Mouse (Mus musculus): ENCODE data around the gene Muc1. TPM values are rescaled to one million over a fixed set of nuclear protein-coding genes. Genes with fewer than 3 reads are reported as not detected.

The Muc1 gene
- 0.78 and 1.6 TPM in 2 replicates for polyA plus RNA-seq (2016; fragmentation: Nextera tagmentation; extraction: Ambion mirVana)

DNA sequence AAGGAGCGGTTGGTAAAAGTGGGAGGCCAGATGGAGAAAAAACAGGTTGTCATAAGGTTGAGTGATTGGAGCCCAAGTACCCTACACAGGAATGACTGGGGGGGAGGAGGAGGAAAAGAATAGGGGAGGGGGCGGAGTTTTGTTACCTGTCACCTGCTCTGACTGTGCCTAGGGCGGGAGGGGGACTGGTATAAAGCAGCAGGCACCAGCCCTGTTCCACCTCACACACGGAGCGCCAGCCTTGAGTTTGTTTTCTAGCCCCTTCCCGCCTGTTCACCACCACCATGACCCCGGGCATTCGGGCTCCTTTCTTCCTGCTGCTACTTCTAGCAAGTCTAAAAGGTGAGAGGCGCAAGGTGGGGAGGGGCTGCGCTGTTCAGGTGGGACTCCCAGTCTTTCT is at the start of gene Muc1:
Gene Muc1 (plus strand): TSS at position 222 of the 400 bp plus-strand sequence.
- H3K4me3 ChIP-seq: peak within 1 kb of the TSS; percentile 46
- H3K36me3 ChIP-seq: no peaks in the 10 kb centered on the region
- peaks cover 19% of the 10 kb centered on the region; the same call in 1 of the 2 replicates for H3K27me3 ChIP-seq
- H3K27ac ChIP-seq: peak within 1 kb of the TSS; percentile 80
- 20% methylated on average over 10 of the region's 10 CpGs for WGBS
- H3K4me2 ChIP-seq (replicated peaks): peak within 1 kb of the TSS; percentile 95
- H3K9ac ChIP-seq: peak within 1 kb of the TSS; percentile 47; the same call in 1 of the 2 replicates
- H3K9me3 ChIP-seq: no peaks in the 10 kb centered on the region
- peaks cover 29% of the 10 kb centered on the region for H3K4me1 ChIP-seq
- no peak for ATAC-seq (ENCODE audit: insufficient number of reproducible peaks, insufficient read depth, low FRiP score, low TSS enrichment)

DNA sequence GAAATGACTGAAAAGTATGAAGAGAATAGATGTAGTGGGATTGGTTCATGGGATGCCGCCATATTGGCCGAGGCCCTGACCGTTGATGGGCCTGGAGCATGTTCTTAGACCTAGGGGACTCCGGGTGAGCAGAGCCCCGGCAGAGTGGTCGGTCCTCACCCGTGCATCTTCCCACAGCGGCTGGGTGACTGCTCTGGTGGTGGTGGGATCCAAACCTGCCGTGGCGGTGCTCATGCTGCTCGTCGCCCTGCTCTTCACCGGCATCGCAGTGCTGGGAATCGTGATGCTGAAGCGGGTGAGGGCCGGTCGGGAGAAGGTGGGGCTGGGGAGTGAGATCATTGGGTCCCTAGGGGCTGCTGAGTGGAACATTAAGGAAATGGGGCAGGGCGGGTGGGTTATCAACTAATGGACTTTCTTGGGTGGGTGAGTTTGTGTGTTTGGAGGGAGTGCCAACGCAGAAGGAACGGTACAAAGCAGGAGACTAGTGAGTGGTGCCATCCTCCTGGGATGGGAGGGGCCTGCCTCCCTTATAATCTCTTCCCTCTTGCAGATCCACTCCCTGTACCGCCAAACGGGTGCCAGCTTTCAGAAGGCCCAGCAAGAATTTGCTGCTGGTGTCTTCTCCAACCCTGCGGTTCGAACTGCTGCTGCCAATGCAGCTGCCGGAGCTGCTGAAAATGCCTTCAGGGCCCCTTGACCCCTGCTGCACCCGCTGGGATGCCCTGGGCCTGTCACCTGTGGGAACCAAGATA is 46.9 kb upstream of the Muc1 start:
- Histone ChIP-seq H3K4me3 (no peak overlapping the region), H3K4me2 (replicated peaks) (no peak overlapping the region), H3K27ac (no peak overlapping the region), H3K27me3 (peaks cover 4% of the 10 kb centered on the region; the same call in 1 of the 2 replicates), H3K9me3 (no peaks in the 10 kb centered on the region), H3K36me3 (peaks cover 38% of the 10 kb centered on the region), H3K9ac (no peak overlapping the region), H3K4me1 (peaks cover 33% of the 10 kb centered on the region)
- 94% methylated on average over 27 of the region's 27 CpGs for WGBS
- ATAC-seq (ENCODE audit: insufficient number of reproducible peaks, insufficient read depth, low FRiP score, low TSS enrichment): no peak

DNA sequence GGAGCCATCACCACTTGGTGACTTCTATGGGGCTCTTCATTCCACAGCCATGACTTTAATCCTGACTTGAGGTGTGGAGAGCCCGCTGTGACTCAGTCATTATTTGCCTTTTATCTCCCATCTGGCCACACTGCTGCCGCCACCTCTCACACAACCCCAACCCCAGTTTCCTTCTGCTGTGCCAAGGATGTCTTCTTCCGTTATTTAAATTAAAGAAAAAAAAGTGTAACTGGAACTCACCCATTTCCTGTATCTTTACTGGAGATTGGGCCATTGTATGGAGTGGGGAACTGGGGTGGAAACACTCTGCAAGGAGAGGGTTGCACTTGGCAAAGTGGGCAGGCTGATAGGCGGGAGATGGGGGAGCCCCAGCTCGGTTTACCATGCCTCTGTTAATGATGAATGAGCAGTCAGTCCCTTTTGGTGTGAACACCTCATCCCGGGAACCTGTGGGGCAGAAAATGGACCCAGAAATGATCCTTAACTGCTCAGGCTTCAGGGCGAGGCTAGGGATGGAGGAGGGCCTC is 46.3 kb upstream of the Muc1 start:
- Histone ChIP-seq H3K27ac (no peak overlapping the region), H3K4me2 (replicated peaks) (peak overlapping the region; percentile 94; the same call in 1 of the 2 replicates), H3K4me3 (peak overlapping the region; percentile 63; the same call in 1 of the 2 replicates), H3K9me3 (no peaks in the 10 kb centered on the region), H3K4me1 (peaks cover 35% of the 10 kb centered on the region), H3K9ac (no peak overlapping the region), H3K36me3 (peaks cover 43% of the 10 kb centered on the region), H3K27me3 (peaks cover 4% of the 10 kb centered on the region; the same call in 1 of the 2 replicates)
- WGBS: 52% methylated on average over 7 of the region's 7 CpGs
- ATAC-seq (ENCODE audit: insufficient number of reproducible peaks, insufficient read depth, low FRiP score, low TSS enrichment): peak; percentile 8; the same call in 1 of the 2 replicates

DNA sequence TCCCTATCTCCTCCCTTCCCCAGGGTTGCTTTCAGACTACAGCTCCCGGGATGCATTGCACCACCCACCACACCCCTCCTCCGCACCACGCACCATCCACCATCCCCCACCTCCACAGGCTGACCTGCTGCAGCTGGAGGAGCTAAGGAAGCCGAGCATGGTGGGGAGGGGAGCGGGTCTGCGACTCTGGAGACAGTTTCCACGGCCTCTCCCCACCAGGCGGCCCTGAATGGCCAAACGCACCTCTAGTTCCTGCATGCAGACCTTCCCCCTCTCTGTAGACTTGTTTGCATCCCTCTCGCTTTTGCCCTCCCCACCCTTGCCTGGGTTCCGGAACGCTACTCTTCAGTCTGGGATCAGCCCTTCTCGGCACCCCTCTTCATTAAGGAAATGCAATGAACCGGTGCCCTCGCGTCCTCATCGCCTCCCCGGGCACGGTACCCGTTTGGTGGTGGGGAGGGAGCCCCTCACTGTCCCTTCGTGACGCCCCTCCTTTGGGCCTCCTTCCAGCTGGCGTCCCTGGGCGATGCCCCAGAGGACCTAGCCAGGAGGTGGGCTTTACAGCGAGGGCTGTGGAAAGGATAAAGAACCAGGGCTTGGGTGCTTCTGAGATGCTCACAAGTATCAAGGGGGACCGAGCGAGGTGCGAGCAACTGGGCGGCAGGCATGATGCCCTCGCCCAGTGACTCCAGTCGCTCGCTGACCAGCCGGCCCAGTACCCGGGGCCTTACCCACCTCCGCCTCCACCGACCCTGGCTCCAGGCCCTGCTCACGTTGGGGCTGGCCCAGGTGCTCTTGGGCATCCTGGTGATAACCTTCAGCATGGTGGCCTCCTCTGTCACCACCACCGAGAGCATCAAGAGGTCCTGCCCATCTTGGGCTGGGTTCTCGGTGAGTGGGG is 45.5 kb upstream of the Muc1 start, which contains the start of gene Fam189b:
Gene Fam189b (plus strand): TSS at position 86 of the 901 bp plus-strand sequence.
- WGBS: 5% methylated on average over 39 of the region's 39 CpGs
- peak within 1 kb of the TSS; percentile 94 for H3K4me2 ChIP-seq (replicated peaks)
- H3K27me3 ChIP-seq: peaks cover 4% of the 10 kb centered on the region; the same call in 1 of the 2 replicates
- peak within 1 kb of the TSS; percentile 86 for H3K9ac ChIP-seq
- H3K4me3 ChIP-seq: peak within 1 kb of the TSS; percentile 63
- H3K9me3 ChIP-seq: no peaks in the 10 kb centered on the region
- H3K36me3 ChIP-seq: peaks cover 46% of the 10 kb centered on the region
- ATAC-seq (ENCODE audit: insufficient number of reproducible peaks, insufficient read depth, low FRiP score, low TSS enrichment): peak; percentile 87
- peak within 1 kb of the TSS; percentile 83 for H3K27ac ChIP-seq
- H3K4me1 ChIP-seq: peaks cover 33% of the 10 kb centered on the region

DNA sequence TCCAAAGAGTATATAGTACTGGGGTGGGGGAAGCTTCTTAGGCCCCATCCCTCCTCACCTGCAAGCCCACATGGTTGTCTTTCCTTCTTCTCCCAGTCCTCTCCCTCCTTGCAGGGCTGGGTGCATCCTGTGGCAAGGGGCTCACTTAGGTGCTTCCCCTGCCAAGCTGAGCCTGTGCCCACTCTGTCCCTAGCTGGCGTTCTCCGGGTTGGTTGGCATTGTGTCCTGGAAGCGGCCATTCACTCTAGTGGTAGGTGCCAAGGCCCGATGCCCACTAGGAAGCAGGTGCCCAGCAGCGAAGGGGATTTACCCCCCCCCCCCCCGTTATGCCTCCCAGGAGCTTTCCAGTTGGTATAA is 44.9 kb upstream of the Muc1 start:
- Histone ChIP-seq H3K4me3 (peak overlapping the region; percentile 63), H3K4me2 (replicated peaks) (peak overlapping the region; percentile 94), H3K9ac (peak overlapping the region; percentile 86), H3K9me3 (no peaks in the 10 kb centered on the region), H3K4me1 (peaks cover 26% of the 10 kb centered on the region), H3K27me3 (peaks cover 4% of the 10 kb centered on the region; the same call in 1 of the 2 replicates), H3K36me3 (peaks cover 52% of the 10 kb centered on the region), H3K27ac (peak overlapping the region; percentile 83)
- no peak for ATAC-seq (ENCODE audit: insufficient number of reproducible peaks, insufficient read depth, low FRiP score, low TSS enrichment)
- 85% methylated on average over 6 of the region's 6 CpGs for WGBS

DNA sequence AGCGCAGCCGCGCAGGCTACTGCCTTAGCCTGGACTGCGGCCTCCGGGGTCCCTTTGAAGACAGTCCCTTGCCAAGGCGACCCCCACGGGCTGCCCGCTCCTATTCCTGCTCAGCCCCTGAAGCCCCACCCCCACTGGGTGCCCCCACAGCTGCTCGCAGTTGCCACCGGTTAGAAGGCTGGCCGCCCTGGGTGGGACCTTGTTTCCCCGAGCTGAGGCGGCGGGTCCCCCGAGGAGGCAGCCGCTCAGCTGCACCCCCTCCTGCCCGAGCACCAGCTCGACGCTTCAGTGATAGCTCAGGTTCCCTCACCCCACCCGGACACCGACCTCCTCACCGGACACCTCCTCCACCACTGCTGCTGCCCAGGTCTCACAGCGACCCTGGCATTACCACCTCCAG is 41.7 kb upstream of the Muc1 start:
- Histone ChIP-seq H3K4me2 (replicated peaks) (no peak overlapping the region), H3K36me3 (peaks cover 22% of the 10 kb centered on the region), H3K9me3 (no peaks in the 10 kb centered on the region), H3K4me1 (peaks cover 25% of the 10 kb centered on the region), H3K27ac (no peak overlapping the region), H3K27me3 (peaks cover 4% of the 10 kb centered on the region; the same call in 1 of the 2 replicates), H3K4me3 (no peak overlapping the region), H3K9ac (0 out of 2 replicates have a peak overlapping the region, but pooled peaks have one; percentile 12)
- no peak for ATAC-seq (ENCODE audit: insufficient number of reproducible peaks, insufficient read depth, low FRiP score, low TSS enrichment)
- 35% methylated on average over 23 of the region's 23 CpGs for WGBS

DNA sequence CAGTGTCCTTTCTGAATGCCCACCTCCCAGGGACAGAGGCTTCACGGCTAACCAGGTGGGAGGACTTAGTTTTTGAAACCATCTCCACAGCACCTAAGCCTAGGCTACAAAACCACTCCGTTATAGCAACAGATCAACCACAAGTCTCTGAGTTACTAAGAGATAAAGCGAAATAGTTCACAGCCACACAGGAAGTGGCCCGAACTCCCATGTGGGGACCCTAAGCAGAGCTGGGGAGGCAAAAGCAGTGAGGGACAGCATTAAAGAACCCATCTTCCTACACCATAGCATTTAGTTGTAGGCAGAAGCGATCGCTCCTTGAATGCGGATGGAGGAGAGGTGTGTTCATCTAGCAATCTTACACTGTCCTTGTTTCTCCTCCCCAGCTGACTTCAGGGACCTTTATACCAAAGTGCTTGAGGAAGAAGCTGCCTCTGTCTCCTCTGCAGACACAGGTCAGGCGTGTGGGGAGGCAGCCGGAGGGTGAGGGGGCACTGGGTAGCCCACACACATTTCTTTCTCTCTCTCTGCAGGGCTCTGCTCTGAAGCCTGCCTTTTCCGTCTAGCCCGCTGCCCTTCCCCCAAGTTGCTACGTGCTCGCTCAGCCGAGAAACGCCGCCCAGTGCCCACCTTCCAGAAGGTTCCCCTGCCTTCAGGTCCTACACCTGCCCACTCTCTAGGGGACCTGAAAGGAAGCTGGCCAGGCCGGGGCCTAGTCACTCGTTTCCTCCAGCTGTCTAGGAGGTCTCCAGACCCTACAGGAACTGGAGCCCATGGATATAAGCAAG is 41.0 kb upstream of the Muc1 start:
- Histone ChIP-seq H3K27ac (no peak overlapping the region), H3K27me3 (peaks cover 4% of the 10 kb centered on the region; the same call in 1 of the 2 replicates), H3K4me2 (replicated peaks) (no peak overlapping the region), H3K4me3 (no peak overlapping the region), H3K9me3 (no peaks in the 10 kb centered on the region), H3K9ac (no peak overlapping the region), H3K36me3 (peaks cover 21% of the 10 kb centered on the region), H3K4me1 (peaks cover 25% of the 10 kb centered on the region)
- ATAC-seq (ENCODE audit: insufficient number of reproducible peaks, insufficient read depth, low FRiP score, low TSS enrichment): no peak
- WGBS: 71% methylated on average over 18 of the region's 18 CpGs

DNA sequence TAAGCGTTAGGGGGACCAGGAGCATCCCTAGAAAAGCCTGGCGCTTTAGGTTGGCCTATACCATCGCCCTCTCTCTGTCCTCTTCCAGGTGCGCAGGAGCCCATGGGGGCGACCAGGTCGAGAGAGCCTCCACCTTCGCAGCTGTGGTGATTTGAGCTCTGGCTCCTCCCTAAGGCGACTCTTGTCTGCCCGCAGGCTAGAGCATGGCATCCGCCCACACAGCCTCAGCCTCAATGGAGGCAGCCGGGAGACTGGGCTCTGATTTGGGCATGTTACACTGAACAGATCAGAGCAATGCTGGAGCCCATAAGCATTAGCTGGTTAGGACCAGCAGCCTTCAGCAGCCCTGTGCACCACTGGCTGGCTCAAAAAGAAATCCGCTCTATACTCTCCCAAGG is 40.4 kb upstream of the Muc1 start:
- Histone ChIP-seq H3K4me2 (replicated peaks) (no peak overlapping the region), H3K27me3 (peaks cover 4% of the 10 kb centered on the region; the same call in 1 of the 2 replicates), H3K9ac (no peak overlapping the region), H3K27ac (no peak overlapping the region), H3K4me3 (no peak overlapping the region), H3K36me3 (peaks cover 21% of the 10 kb centered on the region), H3K4me1 (peaks cover 24% of the 10 kb centered on the region), H3K9me3 (no peaks in the 10 kb centered on the region)
- no peak for ATAC-seq (ENCODE audit: insufficient number of reproducible peaks, insufficient read depth, low FRiP score, low TSS enrichment)
- 51% methylated on average over 12 of the region's 12 CpGs for WGBS

DNA sequence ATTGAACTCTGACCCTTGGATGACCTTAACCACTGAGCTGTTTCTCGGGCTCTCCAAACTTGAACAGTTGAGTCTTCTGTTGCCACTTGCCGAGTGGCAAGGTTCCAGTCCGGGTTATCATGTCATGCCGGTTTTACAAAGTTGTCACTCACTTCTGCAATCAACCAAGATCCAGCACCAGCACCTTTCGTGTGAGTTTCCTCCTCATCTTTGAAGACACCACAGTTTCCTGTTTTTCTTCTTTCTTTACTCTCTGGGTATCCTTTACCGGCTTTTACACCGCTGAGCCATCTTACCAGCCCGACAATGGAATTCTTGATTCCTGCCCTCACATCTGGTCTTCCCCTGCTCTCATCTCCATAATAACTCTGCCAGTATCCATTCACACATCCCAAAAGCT is 38.4 kb upstream of the Muc1 start:
- Histone ChIP-seq H3K27ac (no peak overlapping the region), H3K27me3 (peaks cover 4% of the 10 kb centered on the region; the same call in 1 of the 2 replicates), H3K4me3 (no peak overlapping the region), H3K9ac (no peak overlapping the region), H3K4me1 (peaks cover 6% of the 10 kb centered on the region), H3K4me2 (replicated peaks) (no peak overlapping the region), H3K9me3 (no peaks in the 10 kb centered on the region), H3K36me3 (peaks cover 21% of the 10 kb centered on the region)
- no peak for ATAC-seq (ENCODE audit: insufficient number of reproducible peaks, insufficient read depth, low FRiP score, low TSS enrichment)
- 83% methylated on average over 8 of the region's 8 CpGs for WGBS

DNA sequence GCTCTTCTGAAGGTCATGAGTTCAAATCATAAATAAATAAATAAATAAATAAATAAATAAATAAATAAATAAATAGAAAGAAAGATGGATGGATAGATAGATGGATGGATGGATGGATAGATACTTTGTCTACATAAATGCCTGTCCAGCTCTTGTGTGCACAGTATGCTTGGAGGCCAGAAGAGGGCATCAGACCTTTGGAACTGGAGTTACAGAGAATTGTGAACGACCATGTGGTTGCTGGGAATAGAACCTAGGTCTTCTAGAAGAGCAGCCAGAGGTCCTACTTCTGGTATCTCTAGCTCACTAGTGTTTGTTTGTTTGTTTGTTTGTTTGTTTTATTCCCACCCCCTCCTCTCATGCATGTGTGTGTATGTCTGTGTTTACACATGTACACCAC is 35.5 kb upstream of the Muc1 start:
- no peak overlapping the region for H3K4me2 ChIP-seq (replicated peaks)
- no peak for ATAC-seq (ENCODE audit: insufficient number of reproducible peaks, insufficient read depth, low FRiP score, low TSS enrichment)

DNA sequence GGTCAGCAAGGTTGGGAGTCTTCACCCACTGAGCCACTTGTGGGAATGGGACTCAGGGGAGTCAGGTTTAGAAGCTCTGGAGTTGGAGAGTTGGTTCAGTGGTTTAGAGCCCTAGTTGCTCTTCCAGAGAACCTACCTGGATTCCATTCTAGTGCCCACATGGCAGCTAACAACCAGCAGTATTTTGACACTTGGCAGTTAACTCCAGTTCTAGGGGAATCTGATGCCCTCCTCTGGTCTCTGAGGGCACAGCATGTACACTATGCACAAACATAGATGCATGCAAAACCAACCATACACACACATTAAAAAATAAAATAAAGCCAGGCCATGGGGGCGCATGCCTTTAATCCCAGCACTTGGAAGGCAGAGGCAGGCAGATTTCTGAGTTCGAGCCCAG is 35.0 kb upstream of the Muc1 start:
- Histone ChIP-seq H3K9me3 (no peaks in the 10 kb centered on the region), H3K4me3 (no peak overlapping the region), H3K36me3 (peaks cover 3% of the 10 kb centered on the region; the same call in 1 of the 2 replicates), H3K9ac (no peak overlapping the region), H3K4me2 (replicated peaks) (no peak overlapping the region), H3K27ac (no peak overlapping the region), H3K27me3 (no peaks in the 10 kb centered on the region), H3K4me1 (peaks cover 9% of the 10 kb centered on the region)
- ATAC-seq (ENCODE audit: insufficient number of reproducible peaks, insufficient read depth, low FRiP score, low TSS enrichment): no peak
- 95% methylated on average over 2 of the region's 2 CpGs for WGBS

More for the DNA sequence above, 35.5 kb upstream of the Muc1 start:
- no peak overlapping the region for H3K27ac ChIP-seq
- peaks cover 8% of the 10 kb centered on the region for H3K36me3 ChIP-seq
- WGBS: 81% methylated on average over 1 of the region's 1 CpGs
- no peaks in the 10 kb centered on the region for H3K9me3 ChIP-seq
- H3K4me3 ChIP-seq: no peak overlapping the region
- no peak overlapping the region for H3K9ac ChIP-seq
- no peaks in the 10 kb centered on the region for H3K27me3 ChIP-seq
- H3K4me1 ChIP-seq: peaks cover 9% of the 10 kb centered on the region

All from embryonic facial prominence, embryonic 12.5 days (tissue).